Mouse (Mus musculus) retina, postnatal 1 day (tissue): Measurements from ENCODE around the gene Best3.

ENCODE experiments used
- DNase-seq: peaks from one replicate; pipeline ENCODE4 v3.0.0-alpha.2; 2012

Gene Best3

GRCm38 (mm10) chr10:116986264-116987082 is at the start of gene Best3:
TSS of gene Best3 (plus strand) at chr10:116986314.
- peak; percentile 40 for DNase-seq

GRCm38 (mm10) chr10:116943025-116943424 is 43.1 kb upstream of the Best3 start:
- peak; percentile 19 for DNase-seq

DNA sequence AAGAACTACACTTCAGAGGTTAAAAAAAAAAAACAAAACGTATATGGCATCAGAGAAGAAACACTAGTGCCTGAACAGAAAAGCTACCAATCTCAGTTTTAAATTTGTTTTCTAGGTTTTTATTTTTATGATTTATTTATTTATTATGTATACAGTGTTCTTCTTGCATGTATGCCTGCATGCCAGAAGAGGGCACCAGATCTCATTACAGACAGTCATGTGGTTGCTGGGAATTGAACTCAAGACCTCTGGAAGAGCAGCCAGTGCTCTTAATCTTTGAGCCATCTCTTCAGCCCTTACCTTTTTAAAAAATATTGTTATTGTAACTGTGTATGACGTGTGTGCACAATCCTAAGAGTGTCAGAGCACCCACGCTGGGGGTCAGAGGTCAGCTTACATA is 42.0 kb upstream of the Best3 start:
- DNase-seq = no peak

- no peak for DNase-seq
Measured at GRCm38 (mm10) chr10:116944940-116945339, 41.2 kb upstream of the Best3 start.

GRCm38 (mm10) chr10:116948414-116948813 is 37.7 kb upstream of the Best3 start:
- DNase-seq = no peak

DNA sequence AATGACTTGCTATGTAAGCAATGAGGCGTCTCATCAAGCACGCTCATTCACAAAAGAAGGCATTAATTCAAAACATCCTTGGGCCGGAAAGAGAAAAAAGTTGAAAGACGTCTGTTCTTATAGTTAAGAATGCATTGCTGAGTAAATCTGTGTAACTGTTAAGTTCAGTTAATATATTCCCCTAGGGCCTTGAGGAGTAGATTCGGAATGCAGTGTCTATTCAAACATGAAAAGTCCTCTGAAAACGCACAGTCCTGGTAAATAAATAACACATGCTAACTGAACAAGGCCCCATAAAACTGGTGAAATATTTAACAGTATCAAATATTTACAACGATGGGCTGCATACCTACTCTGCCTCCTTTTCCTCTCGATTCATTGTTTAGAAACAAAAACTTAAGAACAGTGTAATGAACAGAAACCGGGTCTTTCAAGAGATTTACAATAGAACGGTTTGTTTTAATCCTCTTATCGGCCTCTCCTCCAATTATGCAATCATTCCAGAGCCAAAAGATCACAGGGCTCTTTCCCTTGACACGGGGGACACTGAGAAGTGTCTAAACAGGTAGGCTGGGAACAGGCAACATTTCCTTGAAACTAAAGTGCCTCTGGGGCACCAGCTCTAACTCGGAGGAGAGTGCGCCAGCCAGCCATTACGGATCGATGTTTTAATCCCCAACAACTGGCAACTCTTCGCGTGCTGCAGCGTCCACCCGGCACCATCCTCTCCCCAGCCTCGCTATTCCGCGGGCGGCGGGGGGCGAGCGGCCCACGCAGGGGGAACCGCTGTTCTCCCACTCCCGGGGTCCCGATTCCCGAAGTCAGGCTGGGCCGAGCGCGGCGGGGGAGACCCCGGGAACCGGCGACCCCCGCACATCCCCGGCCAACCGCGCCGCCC is 36.8 kb upstream of the Best3 start:
- DNase-seq = peak; percentile 61

- peak; percentile 93 for DNase-seq
Measured at GRCm38 (mm10) chr10:116950009-116950769, 35.9 kb upstream of the Best3 start, which contains the start of gene Rab3ip. TSS of gene Rab3ip (minus strand) at chr10:116950769.

GRCm38 (mm10) chr10:116950886-116951285 is 35.2 kb upstream of the Best3 start:
- peak; percentile 15 for DNase-seq

GRCm38 (mm10) chr10:116955191-116955590 is 30.9 kb upstream of the Best3 start:
- no peak for DNase-seq

DNA sequence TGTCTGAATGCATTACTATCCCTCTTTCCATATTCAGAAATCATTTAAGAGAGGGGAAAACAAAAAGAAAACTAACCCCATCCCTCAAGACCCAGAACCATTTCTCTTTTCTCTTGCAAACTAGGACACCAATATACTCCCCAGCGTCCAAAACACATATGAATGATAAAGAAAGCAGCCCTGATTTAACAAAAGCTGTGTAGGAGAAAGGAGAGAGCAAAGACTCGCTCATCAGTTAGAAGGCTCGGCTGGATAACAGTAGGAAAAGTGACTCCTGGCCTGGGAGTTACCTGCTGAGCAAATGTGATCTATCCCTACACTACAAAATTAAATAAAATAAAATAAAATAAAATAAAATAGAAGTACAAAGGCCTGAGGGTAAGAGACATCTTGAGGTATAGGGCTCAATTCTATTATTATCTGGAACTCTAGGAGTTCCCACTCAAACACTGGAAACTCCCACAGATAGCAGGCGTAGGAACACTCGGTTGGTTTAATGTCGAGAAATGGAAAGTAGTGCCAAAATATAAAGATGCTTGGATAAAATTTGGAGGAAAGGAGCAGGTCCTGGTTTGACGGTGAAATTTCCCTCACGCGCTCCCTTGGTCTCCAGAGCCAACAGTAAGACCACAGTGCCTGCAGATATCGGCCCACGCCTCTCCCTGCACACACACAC is 29.5 kb upstream of the Best3 start:
- no peak for DNase-seq

- no peak for DNase-seq
Measured at GRCm38 (mm10) chr10:116957867-116958551, 28.1 kb upstream of the Best3 start.

DNA sequence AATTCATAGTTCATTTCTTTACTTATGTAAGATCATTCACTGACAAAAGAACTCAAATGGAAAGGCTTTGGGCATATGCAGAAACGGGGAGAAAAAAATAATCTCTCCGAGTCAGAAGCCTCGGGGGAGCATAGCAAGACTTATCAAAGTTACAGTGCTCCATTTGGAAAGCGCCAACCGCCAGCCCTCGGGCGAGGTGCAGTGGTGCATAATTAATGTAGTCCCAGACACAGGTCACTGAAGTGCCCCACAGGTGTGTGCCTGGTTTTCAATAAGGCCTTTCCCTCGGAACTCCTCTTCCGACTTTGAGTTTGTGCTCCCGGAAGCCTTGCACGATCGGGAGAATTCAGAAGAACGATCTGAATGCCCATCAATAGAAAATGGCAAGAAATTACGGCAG is 24.0 kb upstream of the Best3 start:
- no peak for DNase-seq

- DNase-seq = no peak
Measured at GRCm38 (mm10) chr10:116962803-116963202, 23.3 kb upstream of the Best3 start.

DNA sequence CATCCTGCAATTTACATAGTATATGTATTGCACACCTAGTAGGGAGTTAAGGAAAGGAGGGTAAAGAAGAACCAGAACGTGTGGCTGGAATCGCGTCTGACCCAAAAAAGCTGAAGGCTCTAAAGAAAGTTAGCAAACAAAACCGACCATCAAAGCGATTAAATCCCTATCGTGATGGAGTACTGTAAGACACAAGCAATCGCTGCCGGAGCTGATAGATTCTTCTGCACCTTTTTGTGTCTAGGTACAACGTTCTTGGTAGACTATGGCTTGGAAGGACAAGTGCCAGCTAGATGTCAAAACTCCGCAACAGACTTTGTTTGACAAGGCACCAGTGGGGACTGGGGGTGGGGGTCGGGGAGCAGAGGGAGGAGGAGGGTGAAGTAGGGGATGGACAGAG is 22.0 kb upstream of the Best3 start:
- DNase-seq = no peak

GRCm38 (mm10) chr10:116964571-116964970 is 21.5 kb upstream of the Best3 start:
- no peak for DNase-seq

DNA sequence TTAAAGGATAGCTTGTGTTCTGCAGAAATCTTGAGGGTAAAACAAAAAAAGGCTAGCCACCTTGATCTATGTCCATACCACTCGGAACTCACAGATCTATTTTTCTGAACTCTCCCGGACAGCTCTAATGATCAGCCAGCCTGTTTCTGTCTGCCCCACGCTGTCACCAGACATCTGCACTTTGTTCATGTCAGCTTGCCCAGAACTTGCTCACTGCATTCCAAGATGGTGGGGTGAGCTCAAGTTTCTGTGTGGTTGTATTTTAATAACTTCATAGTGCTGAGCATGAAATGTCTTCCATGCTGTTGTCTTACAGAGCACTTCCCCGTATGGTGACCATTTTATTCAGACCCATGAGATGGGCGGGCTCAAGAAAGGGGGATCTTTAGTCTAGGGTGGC is 20.8 kb upstream of the Best3 start:
- DNase-seq = no peak

DNA sequence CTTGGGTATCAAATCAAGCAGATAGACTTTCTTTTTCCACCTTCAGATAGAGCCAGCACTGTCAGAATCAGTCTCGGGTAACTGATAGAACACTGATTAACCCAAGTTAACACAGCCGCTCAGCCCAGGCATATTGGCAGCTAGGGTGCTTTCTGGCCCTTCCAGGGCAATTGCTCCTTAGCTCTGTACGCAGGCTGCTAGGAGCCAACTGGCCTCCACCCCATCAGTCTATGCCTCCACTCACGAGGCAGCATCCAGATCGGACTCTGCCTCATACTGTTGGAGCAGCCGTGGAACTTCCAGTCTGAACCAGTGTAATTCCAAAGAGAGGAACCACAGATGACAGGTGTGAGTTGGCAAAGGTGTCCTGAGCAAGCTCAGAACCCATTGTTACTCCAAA is 20.0 kb upstream of the Best3 start:
- no peak for DNase-seq

- no peak for DNase-seq
Measured at GRCm38 (mm10) chr10:116968741-116969140, 17.4 kb upstream of the Best3 start.

DNA sequence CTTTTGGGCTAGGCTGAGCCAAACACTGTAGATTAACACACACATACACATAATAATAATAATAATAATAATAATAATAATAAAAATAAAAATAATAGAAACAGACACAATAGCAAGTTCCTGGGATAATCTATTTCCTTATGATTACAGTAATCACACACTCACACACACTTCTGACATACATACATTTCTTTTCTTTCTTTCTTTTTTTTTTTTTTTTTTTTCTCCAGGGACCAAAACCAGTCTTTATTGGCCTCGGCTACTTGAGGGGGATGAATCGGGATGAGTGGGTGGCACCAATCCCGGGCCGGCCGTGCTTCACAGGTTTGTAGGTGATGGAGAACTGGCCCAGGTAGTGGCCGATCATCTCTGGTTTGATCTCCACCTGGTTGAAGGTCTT is 13.6 kb upstream of the Best3 start, which contains the start of gene Gm10271:
TSS of gene Gm10271 (minus strand) at position 101 of the 400 bp plus-strand sequence.
- no peak for DNase-seq

DNA sequence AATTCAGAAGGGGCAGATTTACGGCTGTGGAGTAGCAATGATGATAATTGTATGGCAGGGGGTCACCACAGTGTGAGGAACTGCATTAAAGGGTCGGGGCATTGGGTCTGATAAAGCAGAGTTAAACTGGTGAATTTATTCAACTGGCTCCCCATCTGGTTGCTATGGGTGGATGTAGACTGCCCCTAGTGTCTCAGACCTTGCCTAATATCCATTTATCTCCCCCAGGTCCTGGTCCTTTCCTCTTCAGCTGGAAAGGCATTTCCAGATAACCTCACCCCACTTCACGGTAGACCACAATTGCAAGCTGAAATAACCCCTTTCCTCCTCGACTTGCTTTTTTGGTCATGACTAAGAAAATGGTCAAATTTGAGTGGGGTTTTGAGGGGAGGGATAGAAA is 8.7 kb upstream of the Best3 start:
- DNase-seq = no peak

DNA sequence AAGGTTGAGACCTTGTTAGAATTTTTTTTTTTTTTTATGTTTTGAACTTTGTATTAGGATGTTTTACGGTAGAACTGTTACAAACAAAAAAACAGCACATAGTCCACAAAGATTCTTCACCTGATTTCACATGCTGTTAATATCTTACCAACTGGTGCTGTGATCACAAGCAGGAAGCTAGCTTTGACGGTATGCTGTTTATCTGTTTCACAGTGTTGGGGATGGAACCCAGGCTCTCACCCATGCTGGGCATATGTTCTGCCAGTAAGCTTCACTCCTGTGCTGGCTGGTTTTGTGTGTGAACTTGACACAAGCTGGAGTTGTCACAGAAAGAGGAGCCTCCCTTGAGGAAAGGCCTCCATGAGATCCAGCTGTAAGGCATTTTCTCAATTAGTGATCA is 8.3 kb upstream of the Best3 start:
- no peak for DNase-seq

- DNase-seq = no peak
Measured at GRCm38 (mm10) chr10:116978841-116979240, 7.3 kb upstream of the Best3 start.
